Mouse (Mus musculus): ENCODE measurements around the gene Rnf17. TPM values are rescaled to one million over a fixed set of nuclear protein-coding genes. Genes with fewer than 3 reads are reported as not detected.

Rnf17 gene
- polyA plus RNA-seq (2012; rRNA removed), result 0.02 and 0.04 TPM in 2 replicates

- no peaks in the 10 kb centered on the region for H3K4me1 ChIP-seq (ENCODE audit: control insufficient read depth, insufficient read depth, insufficient read length)
- no peak within 1 kb of the TSS for H3K27ac ChIP-seq (ENCODE audit: insufficient read depth, low read length)
- WGBS, result 82% methylated on average over 34 of the region's 34 CpGs
- TF ChIP-seq CTCF (IDR thresholded peaks at IDR 0.05; ENCODE audit: extremely low read depth, insufficient read depth, insufficient read length, insufficient replicate concordance), result no peak
- TF ChIP-seq POLR2A (IDR thresholded peaks at IDR 0.05; ENCODE audit: low read depth, low read length), result no peak
- H3K36me3 ChIP-seq (ENCODE audit: control insufficient read depth, insufficient read depth, low read length), result no peaks in the 10 kb centered on the region
- 0 out of 2 replicates have a peak, but pooled peaks cover 2% of the 10 kb centered on the region for H3K27me3 ChIP-seq (ENCODE audit: control insufficient read depth, insufficient read depth, low read length)
- no peak for DNase-seq (ENCODE audit: low read depth in 1 of 2, low spot score in 2 of 2)
- H3K4me3 ChIP-seq (ENCODE audit: extremely low read depth, insufficient read depth, insufficient read length), result no peak within 1 kb of the TSS
These were observed at the start of gene Rnf17 for GRCm38 (mm10) chr14:56402311-56403071. Gene Rnf17, plus strand, starts transcription at chr14:56402581.

GRCm38 (mm10) chr14:56354803-56355202 lies 47.6 kb upstream of the Rnf17 start:
- Histone ChIP-seq H3K27ac (ENCODE audit: insufficient read depth, low read length) (no peak overlapping the region), H3K36me3 (ENCODE audit: control insufficient read depth, insufficient read depth, low read length) (no peaks in the 10 kb centered on the region), H3K4me3 (ENCODE audit: extremely low read depth, insufficient read depth, insufficient read length) (no peak overlapping the region), H3K27me3 (ENCODE audit: control insufficient read depth, insufficient read depth, low read length) (no peaks in the 10 kb centered on the region), H3K4me1 (ENCODE audit: control insufficient read depth, insufficient read depth, insufficient read length) (no peaks in the 10 kb centered on the region)
- no peak for DNase-seq (ENCODE audit: low read depth in 1 of 2, low spot score in 2 of 2)
- WGBS, result 70% methylated on average over 3 of the region's 3 CpGs
- no peak for TF ChIP-seq CTCF (IDR thresholded peaks at IDR 0.05; ENCODE audit: extremely low read depth, insufficient read depth, insufficient read length, insufficient replicate concordance)
- no peak for TF ChIP-seq POLR2A (IDR thresholded peaks at IDR 0.05; ENCODE audit: low read depth, low read length)

- Histone ChIP-seq H3K4me3 (ENCODE audit: extremely low read depth, insufficient read depth, insufficient read length) (no peak overlapping the region), H3K4me1 (ENCODE audit: control insufficient read depth, insufficient read depth, insufficient read length) (no peaks in the 10 kb centered on the region), H3K27me3 (ENCODE audit: control insufficient read depth, insufficient read depth, low read length) (no peaks in the 10 kb centered on the region; the same call in 1 of the 2 replicates), H3K36me3 (ENCODE audit: control insufficient read depth, insufficient read depth, low read length) (no peaks in the 10 kb centered on the region), H3K27ac (ENCODE audit: insufficient read depth, low read length) (no peak overlapping the region)
- no peak for TF ChIP-seq POLR2A (IDR thresholded peaks at IDR 0.05; ENCODE audit: low read depth, low read length)
- TF ChIP-seq CTCF (IDR thresholded peaks at IDR 0.05; ENCODE audit: extremely low read depth, insufficient read depth, insufficient read length, insufficient replicate concordance), result no peak
- 80% methylated on average over 8 of the region's 8 CpGs for WGBS
- DNase-seq (ENCODE audit: low read depth in 1 of 2, low spot score in 2 of 2), result no peak
These were observed 47.0 kb upstream of the Rnf17 start for GRCm38 (mm10) chr14:56355396-56355795.

GRCm38 (mm10) chr14:56356196-56356595 lies 46.2 kb upstream of the Rnf17 start:
- no peak overlapping the region for H3K4me3 ChIP-seq (ENCODE audit: extremely low read depth, insufficient read depth, insufficient read length)
- 83% methylated on average over 6 of the region's 6 CpGs for WGBS
- no peak for TF ChIP-seq CTCF (IDR thresholded peaks at IDR 0.05; ENCODE audit: extremely low read depth, insufficient read depth, insufficient read length, insufficient replicate concordance)
- no peak for TF ChIP-seq POLR2A (IDR thresholded peaks at IDR 0.05; ENCODE audit: low read depth, low read length)
- H3K27me3 ChIP-seq (ENCODE audit: control insufficient read depth, insufficient read depth, low read length), result no peaks in the 10 kb centered on the region; the same call in 1 of the 2 replicates
- H3K36me3 ChIP-seq (ENCODE audit: control insufficient read depth, insufficient read depth, low read length), result no peaks in the 10 kb centered on the region
- DNase-seq (ENCODE audit: low read depth in 1 of 2, low spot score in 2 of 2), result no peak
- no peak overlapping the region for H3K27ac ChIP-seq (ENCODE audit: insufficient read depth, low read length)
- H3K4me1 ChIP-seq (ENCODE audit: control insufficient read depth, insufficient read depth, insufficient read length), result no peaks in the 10 kb centered on the region

GRCm38 (mm10) chr14:56358422-56358821 lies 44.0 kb upstream of the Rnf17 start:
- Histone ChIP-seq H3K27ac (ENCODE audit: insufficient read depth, low read length) (no peak overlapping the region), H3K4me3 (ENCODE audit: extremely low read depth, insufficient read depth, insufficient read length) (no peak overlapping the region), H3K4me1 (ENCODE audit: control insufficient read depth, insufficient read depth, insufficient read length) (no peaks in the 10 kb centered on the region), H3K36me3 (ENCODE audit: control insufficient read depth, insufficient read depth, low read length) (no peaks in the 10 kb centered on the region), H3K27me3 (ENCODE audit: control insufficient read depth, insufficient read depth, low read length) (no peaks in the 10 kb centered on the region; the same call in 1 of the 2 replicates)
- 90% methylated on average over 7 of the region's 7 CpGs for WGBS
- no peak for TF ChIP-seq CTCF (IDR thresholded peaks at IDR 0.05; ENCODE audit: extremely low read depth, insufficient read depth, insufficient read length, insufficient replicate concordance)
- no peak for DNase-seq (ENCODE audit: low read depth in 1 of 2, low spot score in 2 of 2)

- WGBS, result 64% methylated on average over 6 of the region's 6 CpGs
These were observed 43.2 kb upstream of the Rnf17 start for GRCm38 (mm10) chr14:56359131-56359530.

GRCm38 (mm10) chr14:56364711-56365237 lies 37.6 kb upstream of the Rnf17 start, which contains the start of gene Atp12a:
Gene Atp12a, plus strand, starts transcription at chr14:56365068.
- 4% methylated on average over 48 of the region's 48 CpGs for WGBS
- peaks cover 5% of the 10 kb centered on the region for H3K27me3 ChIP-seq (ENCODE audit: control insufficient read depth, insufficient read depth, low read length)

More at GRCm38 (mm10) chr14:56359131-56359530, 43.2 kb upstream of the Rnf17 start:
- DNase-seq (ENCODE audit: low read depth in 1 of 2, low spot score in 2 of 2), result no peak
- Histone ChIP-seq H3K27ac (ENCODE audit: insufficient read depth, low read length) (no peak overlapping the region), H3K4me3 (ENCODE audit: extremely low read depth, insufficient read depth, insufficient read length) (no peak overlapping the region), H3K4me1 (ENCODE audit: control insufficient read depth, insufficient read depth, insufficient read length) (no peaks in the 10 kb centered on the region), H3K36me3 (ENCODE audit: control insufficient read depth, insufficient read depth, low read length) (no peaks in the 10 kb centered on the region), H3K27me3 (ENCODE audit: control insufficient read depth, insufficient read depth, low read length) (no peaks in the 10 kb centered on the region; the same call in 1 of the 2 replicates)
- TF ChIP-seq POLR2A (IDR thresholded peaks at IDR 0.05; ENCODE audit: low read depth, low read length), result no peak
- TF ChIP-seq CTCF (IDR thresholded peaks at IDR 0.05; ENCODE audit: extremely low read depth, insufficient read depth, insufficient read length, insufficient replicate concordance), result no peak

More at GRCm38 (mm10) chr14:56364711-56365237, 37.6 kb upstream of the Rnf17 start, which contains the start of gene Atp12a:
- no peak for DNase-seq (ENCODE audit: low read depth in 1 of 2, low spot score in 2 of 2)
- no peak within 1 kb of the TSS for H3K4me3 ChIP-seq (ENCODE audit: extremely low read depth, insufficient read depth, insufficient read length)
- no peaks in the 10 kb centered on the region for H3K36me3 ChIP-seq (ENCODE audit: control insufficient read depth, insufficient read depth, low read length)
- H3K4me1 ChIP-seq (ENCODE audit: control insufficient read depth, insufficient read depth, insufficient read length), result no peaks in the 10 kb centered on the region
- H3K27ac ChIP-seq (ENCODE audit: insufficient read depth, low read length), result no peak within 1 kb of the TSS
- TF ChIP-seq CTCF (IDR thresholded peaks at IDR 0.05; ENCODE audit: extremely low read depth, insufficient read depth, insufficient read length, insufficient replicate concordance), result no peak
- TF ChIP-seq POLR2A (IDR thresholded peaks at IDR 0.05; ENCODE audit: low read depth, low read length), result no peak
